Mouse (Mus musculus): Measurements from ENCODE around the gene Popdc2. TPM values are rescaled to one million over a fixed set of nuclear protein-coding genes. Genes with fewer than 3 reads are reported as not detected.
A peak's percentile ranks its signal among the peaks of the same experiment; 100 is the strongest.

The Popdc2 gene
- polyA plus RNA-seq, 1 experiment from 2014 or later: 298 TPM

DNA sequence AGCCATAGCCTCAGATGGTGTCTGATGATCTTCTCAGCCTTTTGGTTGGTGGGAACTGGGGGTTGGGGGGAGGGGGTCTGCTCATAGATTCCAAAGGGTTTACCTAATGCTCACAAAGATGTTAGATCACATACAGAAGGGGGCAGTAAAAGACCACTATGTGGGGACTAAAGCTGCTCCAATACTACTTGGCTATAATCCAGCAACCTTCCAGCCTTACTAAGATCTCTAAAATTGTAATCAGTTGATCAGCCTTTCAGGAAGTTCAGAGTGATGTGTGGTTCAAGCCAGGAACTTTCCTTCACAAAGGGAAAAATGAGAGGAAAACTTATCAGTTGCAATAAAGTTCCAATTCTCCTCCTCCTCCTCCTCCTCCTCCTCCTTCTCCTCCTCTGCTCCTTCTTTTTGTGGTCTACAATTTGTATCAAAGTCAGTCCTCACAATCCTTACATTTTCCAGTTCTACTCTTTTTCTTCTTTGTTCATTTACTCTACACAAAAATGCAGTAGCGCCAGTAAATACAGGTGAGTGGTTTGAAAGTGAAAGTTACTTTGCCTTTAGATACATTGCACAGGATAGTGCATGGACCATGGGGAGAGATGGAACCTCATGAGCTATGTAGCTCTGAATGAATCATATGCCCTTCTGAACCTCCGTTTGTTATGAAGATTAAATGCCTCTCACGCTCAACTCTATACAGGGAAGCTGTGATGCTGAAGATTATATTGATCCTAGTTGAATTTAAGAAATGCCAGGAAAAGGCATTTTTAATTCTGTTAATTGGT, 16.9 kb upstream of the Popdc2 start:
- H3K4me3 ChIP-seq: no peak overlapping the region
- WGBS: 58% methylated on average over 3 of the region's 3 CpGs

DNA sequence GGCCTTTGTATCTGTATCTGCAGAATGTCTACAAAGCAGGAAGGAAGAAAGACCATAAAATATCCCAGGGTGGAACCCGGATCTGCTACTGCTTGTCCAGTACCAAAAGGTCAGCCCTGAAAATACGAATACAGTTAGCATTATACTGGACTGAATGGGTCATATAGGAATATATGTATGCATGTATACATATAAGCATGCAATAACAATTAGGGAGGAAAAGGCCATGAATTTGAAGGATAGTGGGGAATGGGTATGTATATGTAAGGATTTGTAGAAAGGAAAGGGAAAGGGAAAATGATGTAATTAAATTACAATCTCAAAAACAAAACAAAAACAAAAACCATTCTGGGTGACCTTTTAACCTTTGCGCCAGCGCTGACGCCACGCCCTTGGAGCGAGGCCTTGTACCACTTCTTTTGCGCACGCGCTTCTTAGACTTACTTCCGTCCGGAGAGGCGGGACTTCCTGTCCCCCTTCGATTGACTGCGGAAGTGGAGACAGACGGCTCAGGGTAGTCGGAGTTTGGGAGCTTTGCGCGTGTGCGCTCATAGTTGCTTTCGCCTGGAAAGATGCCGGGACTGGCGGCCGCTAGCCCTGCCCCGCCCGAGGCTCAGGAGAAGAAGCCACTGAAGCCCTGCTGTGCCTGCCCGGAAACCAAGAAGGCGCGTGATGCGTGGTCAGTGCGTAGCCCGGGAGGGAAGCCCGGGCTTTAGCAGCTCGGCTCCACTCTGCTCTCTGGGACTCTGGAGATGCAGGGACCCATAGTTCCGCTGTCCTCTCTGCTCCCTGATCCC, 15.3 kb upstream of the Popdc2 start, which contains the start of the genes Cox17 and Gm21987:
Gene Cox17, plus strand, starts transcription at position 463 of the 797 bp plus-strand sequence.
Gene Gm21987, plus strand, starts transcription at position 512 of the 797 bp plus-strand sequence.
- H3K36me3 ChIP-seq: peaks cover 29% of the 10 kb centered on the region
- WGBS: 2% methylated on average over 35 of the region's 35 CpGs

More for the DNA sequence above, 16.9 kb upstream of the Popdc2 start:
- H3K4me2 ChIP-seq: peak overlapping the region; percentile 12; the same call in 1 of the 2 replicates
- H3K9ac ChIP-seq: peak overlapping the region; percentile 33; the same call in 1 of the 2 replicates
- H3K4me1 ChIP-seq: peaks cover 54% of the 10 kb centered on the region
- 0 out of 2 replicates have a peak overlapping the region, but pooled peaks have one; percentile 10 for H3K27ac ChIP-seq (replicated peaks)
- no peak for ATAC-seq (ENCODE audit: extremely low read depth, insufficient number of reproducible peaks, low FRiP score, low TSS enrichment)
- 0 out of 2 replicates have a peak, but pooled peaks cover 4% of the 10 kb centered on the region for H3K9me3 ChIP-seq
- H3K36me3 ChIP-seq: peaks cover 13% of the 10 kb centered on the region
- H3K27me3 ChIP-seq (replicated peaks): no peaks in the 10 kb centered on the region

DNA sequence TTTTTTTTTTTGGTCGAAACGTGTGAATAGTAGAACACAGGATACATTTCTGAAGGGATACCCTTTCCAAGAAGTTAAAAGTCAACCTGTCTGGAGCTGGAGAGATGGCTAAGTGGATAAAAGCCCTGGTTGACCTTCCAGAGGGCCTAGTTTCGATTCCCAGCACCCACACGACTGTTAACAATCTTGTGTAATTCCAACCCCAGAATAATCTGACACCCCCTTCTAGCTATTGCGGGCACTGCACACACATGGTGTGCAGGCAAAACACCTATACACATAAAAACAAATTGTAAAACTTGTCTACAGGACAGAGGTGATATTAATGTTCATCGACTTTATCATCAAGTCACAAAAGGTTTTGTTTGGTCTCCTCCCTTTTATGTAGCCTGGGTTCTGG, 14.4 kb upstream of the Popdc2 start:
- Histone ChIP-seq H3K27me3 (replicated peaks) (no peaks in the 10 kb centered on the region), H3K4me3 (peak overlapping the region; percentile 84), H3K4me1 (peaks cover 69% of the 10 kb centered on the region), H3K4me2 (peak overlapping the region; percentile 80), H3K27ac (replicated peaks) (peak overlapping the region; percentile 95), H3K9ac (peak overlapping the region; percentile 96), H3K36me3 (peaks cover 35% of the 10 kb centered on the region), H3K9me3 (no peaks in the 10 kb centered on the region)
- 49% methylated on average over 6 of the region's 6 CpGs for WGBS
- no peak for ATAC-seq (ENCODE audit: extremely low read depth, insufficient number of reproducible peaks, low FRiP score, low TSS enrichment)

More for the DNA sequence above, 15.3 kb upstream of the Popdc2 start, which contains the start of the genes Cox17 and Gm21987:
- H3K9me3 ChIP-seq: no peaks in the 10 kb centered on the region
- H3K27ac ChIP-seq (replicated peaks): peak within 1 kb of the TSS; percentile 95
- peak within 1 kb of the TSS; percentile 84 for H3K4me3 ChIP-seq
- H3K9ac ChIP-seq: peak within 1 kb of the TSS; percentile 96
- no peaks in the 10 kb centered on the region for H3K27me3 ChIP-seq (replicated peaks)
- peak; percentile 79 for ATAC-seq (ENCODE audit: extremely low read depth, insufficient number of reproducible peaks, low FRiP score, low TSS enrichment)
- peak within 1 kb of the TSS; percentile 80 for H3K4me2 ChIP-seq
- peaks cover 65% of the 10 kb centered on the region for H3K4me1 ChIP-seq

DNA sequence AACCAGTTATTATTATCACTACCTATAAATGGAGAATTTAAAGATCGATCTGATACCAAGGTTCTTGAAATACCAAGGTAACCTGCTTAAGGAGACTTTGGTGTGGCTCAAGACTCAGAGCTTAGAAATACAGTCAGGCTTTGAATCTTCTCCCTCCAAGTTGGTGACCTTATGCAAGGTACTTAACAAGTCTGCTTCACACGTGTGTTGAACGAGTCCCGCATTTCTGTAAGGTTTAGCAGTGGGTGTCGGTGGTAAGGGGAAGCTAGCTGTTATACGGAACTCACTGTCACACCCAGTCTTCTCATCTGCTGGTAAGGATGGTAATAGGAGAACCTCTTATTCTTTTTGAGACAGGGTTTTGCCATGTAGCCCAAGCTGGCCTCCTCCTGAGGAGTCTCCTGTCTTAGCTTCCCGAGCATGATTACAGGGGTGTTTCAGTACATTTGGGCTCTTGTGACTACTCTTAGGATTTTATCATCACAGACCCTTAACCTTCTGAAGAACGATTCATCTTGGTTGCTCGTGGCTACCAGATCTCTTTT, 13.7 kb upstream of the Popdc2 start:
- Histone ChIP-seq H3K27me3 (replicated peaks) (no peaks in the 10 kb centered on the region), H3K9me3 (no peaks in the 10 kb centered on the region), H3K4me2 (peak overlapping the region; percentile 80), H3K4me1 (peaks cover 72% of the 10 kb centered on the region), H3K4me3 (peak overlapping the region; percentile 84), H3K36me3 (peaks cover 35% of the 10 kb centered on the region), H3K9ac (peak overlapping the region; percentile 34), H3K27ac (replicated peaks) (no peak overlapping the region)
- no peak for ATAC-seq (ENCODE audit: extremely low read depth, insufficient number of reproducible peaks, low FRiP score, low TSS enrichment)
- 62% methylated on average over 9 of the region's 9 CpGs for WGBS

DNA sequence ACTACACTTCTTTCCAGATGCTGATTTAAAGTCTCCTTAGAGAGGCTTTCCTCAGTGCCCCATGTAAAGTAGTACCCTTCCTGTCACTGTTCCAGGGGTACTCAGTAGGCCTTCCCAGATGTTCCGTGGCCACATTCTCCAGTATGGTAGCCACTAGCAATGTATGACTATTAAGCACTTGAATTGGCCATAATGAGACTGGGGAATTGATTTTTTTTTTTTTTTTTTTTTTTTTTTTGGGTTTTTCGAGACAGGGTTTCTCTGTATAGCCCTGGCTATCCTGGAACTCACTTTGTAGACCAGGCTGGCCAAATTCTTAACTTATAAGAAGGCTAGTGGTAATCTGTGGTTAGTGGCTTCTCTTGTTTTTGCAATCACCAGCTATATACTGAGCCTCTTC, 12.1 kb upstream of the Popdc2 start:
- 88% methylated on average over 2 of the region's 2 CpGs for WGBS
- no peak for ATAC-seq (ENCODE audit: extremely low read depth, insufficient number of reproducible peaks, low FRiP score, low TSS enrichment)
- H3K27ac ChIP-seq (replicated peaks): peak overlapping the region; percentile 89
- H3K4me2 ChIP-seq: peak overlapping the region; percentile 44; the same call in 1 of the 2 replicates
- no peaks in the 10 kb centered on the region for H3K27me3 ChIP-seq (replicated peaks)
- peaks cover 44% of the 10 kb centered on the region for H3K36me3 ChIP-seq
- H3K9ac ChIP-seq: 0 out of 2 replicates have a peak overlapping the region, but pooled peaks have one; percentile 40
- peaks cover 82% of the 10 kb centered on the region for H3K4me1 ChIP-seq
- H3K9me3 ChIP-seq: no peaks in the 10 kb centered on the region
- 0 out of 2 replicates have a peak overlapping the region, but pooled peaks have one; percentile 13 for H3K4me3 ChIP-seq

DNA sequence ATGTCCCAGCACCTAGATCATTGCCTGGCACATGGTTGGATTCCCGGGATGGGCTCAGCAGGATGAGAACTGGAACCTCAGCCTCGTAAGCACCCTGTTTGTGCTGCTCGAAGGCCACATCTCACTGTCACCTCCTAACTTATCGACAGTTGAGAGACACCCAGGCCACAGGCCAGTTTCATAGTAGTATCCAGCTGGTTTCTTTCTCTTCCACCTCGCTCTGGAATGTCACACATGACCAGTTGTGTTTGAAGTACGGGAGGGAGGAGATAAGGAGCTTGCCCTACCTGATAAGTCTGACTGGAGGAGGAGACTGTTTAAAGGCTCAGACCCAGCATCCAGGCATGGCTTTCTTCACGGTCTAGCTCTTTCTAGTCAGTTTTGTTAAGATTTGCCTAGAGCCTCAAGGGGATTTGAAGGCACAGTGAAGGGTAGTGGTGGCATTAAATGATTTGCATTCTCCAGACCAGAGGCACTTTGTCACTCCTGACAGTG, 11.6 kb upstream of the Popdc2 start:
- peaks cover 44% of the 10 kb centered on the region for H3K36me3 ChIP-seq
- peak overlapping the region; percentile 89 for H3K27ac ChIP-seq (replicated peaks)
- peak; percentile 61; the same call in 1 of the 2 replicates for ATAC-seq (ENCODE audit: extremely low read depth, insufficient number of reproducible peaks, low FRiP score, low TSS enrichment)
- peak overlapping the region; percentile 13; the same call in 1 of the 2 replicates for H3K4me3 ChIP-seq
- H3K4me1 ChIP-seq: peaks cover 77% of the 10 kb centered on the region
- 12% methylated on average over 7 of the region's 7 CpGs for WGBS
- H3K9ac ChIP-seq: peak overlapping the region; percentile 67; the same call in 1 of the 2 replicates
- peak overlapping the region; percentile 44 for H3K4me2 ChIP-seq
- H3K27me3 ChIP-seq (replicated peaks): no peaks in the 10 kb centered on the region
- H3K9me3 ChIP-seq: no peaks in the 10 kb centered on the region

DNA sequence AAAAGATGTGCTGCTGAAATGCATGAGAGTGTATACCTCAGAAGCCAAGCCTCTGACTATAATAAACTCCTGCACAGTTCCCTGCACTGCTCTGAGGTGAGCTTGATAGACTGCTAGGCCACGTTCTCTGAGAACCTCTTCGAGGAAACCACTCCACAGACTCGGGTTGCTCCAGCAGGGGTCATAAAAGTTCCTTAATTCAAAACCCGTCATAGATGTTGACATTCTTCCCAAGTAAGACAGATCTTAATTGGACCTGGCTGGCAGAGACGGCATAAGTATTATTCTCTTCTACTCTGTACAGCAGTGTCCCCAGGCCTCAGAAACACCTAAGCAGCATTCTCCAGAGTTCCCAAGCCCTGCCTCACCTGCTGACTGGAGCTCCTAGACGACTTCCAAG, 11.1 kb upstream of the Popdc2 start:
- H3K4me2 ChIP-seq: peak overlapping the region; percentile 44
- H3K4me1 ChIP-seq: peaks cover 74% of the 10 kb centered on the region
- peak overlapping the region; percentile 3; the same call in 1 of the 2 replicates for H3K4me3 ChIP-seq
- peaks cover 44% of the 10 kb centered on the region for H3K36me3 ChIP-seq
- peak overlapping the region; percentile 67 for H3K9ac ChIP-seq
- peak overlapping the region; percentile 89 for H3K27ac ChIP-seq (replicated peaks)
- H3K9me3 ChIP-seq: no peaks in the 10 kb centered on the region
- WGBS: 26% methylated on average over 6 of the region's 6 CpGs
- H3K27me3 ChIP-seq (replicated peaks): no peaks in the 10 kb centered on the region
- ATAC-seq (ENCODE audit: extremely low read depth, insufficient number of reproducible peaks, low FRiP score, low TSS enrichment): no peak

DNA sequence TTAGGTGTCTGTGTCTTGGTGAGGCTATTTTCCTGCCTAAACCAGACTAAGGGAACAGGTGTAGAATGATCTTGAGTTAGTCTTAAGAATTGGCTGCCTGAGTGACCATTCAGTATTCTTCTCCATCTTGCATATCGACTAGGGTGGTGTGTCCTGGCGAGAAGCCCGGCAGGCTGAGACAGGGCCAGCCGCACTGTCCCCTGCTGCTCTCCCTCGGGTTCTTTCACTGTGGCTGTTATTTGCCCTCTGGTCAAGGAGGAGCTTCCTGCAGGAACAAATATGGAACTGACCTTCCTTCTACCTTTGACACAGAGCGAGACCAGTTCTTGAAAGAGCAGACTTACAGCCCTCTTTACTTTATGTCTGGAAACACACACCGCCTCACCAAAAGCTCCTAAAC, 10.0 kb upstream of the Popdc2 start:
- peaks cover 75% of the 10 kb centered on the region for H3K4me1 ChIP-seq

DNA sequence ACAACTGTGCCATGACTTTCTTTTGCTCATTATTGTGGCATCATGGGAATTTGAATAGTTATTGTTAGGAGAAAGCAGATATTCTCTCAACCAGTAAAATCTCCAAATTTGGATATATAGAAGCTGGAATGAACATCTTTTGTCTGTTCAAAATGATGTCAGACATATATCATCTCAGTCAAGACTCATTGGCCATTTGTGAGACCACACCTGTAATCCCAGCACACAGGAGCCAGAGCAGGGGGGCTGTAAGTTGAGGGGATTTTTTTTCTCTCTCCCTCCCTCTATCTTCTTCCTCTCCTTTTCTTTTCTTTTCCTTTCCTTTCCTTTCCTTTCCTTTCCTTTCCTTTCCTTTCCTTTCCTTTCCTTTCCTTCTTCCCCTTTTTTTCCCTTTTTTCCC, 9.2 kb upstream of the Popdc2 start:
- Histone ChIP-seq H3K4me1 (peaks cover 70% of the 10 kb centered on the region), H3K27ac (replicated peaks) (no peak overlapping the region), H3K4me2 (no peak overlapping the region), H3K36me3 (peaks cover 57% of the 10 kb centered on the region), H3K9ac (no peak overlapping the region), H3K9me3 (no peaks in the 10 kb centered on the region), H3K27me3 (replicated peaks) (no peaks in the 10 kb centered on the region), H3K4me3 (no peak overlapping the region)
- ATAC-seq (ENCODE audit: extremely low read depth, insufficient number of reproducible peaks, low FRiP score, low TSS enrichment): no peak

More for the DNA sequence above, 10.0 kb upstream of the Popdc2 start:
- Histone ChIP-seq H3K4me2 (peak overlapping the region; percentile 44), H3K9me3 (no peaks in the 10 kb centered on the region), H3K4me3 (no peak overlapping the region), H3K36me3 (peaks cover 50% of the 10 kb centered on the region), H3K9ac (peak overlapping the region; percentile 67), H3K27ac (replicated peaks) (peak overlapping the region; percentile 89), H3K27me3 (replicated peaks) (no peaks in the 10 kb centered on the region)
- WGBS: 50% methylated on average over 7 of the region's 7 CpGs
- ATAC-seq (ENCODE audit: extremely low read depth, insufficient number of reproducible peaks, low FRiP score, low TSS enrichment): no peak

DNA sequence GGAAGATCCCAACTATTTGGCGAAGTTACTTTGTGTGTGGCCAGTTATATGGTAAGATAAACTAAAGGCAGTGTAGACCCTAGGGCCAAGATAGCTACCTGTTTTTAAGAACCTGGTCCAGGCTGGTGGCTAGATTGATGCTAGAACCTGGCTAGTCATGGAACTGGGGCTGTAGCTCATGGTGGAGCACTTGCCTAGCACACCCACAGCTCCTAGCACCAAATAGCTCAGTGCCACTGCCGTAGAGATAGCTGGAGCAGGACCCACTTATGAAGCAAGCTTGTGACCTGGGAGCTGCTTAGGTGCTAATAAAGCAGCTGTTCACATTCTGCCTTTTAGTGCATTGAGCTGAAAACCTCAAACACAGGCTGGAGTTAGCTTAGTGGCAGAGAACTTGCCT, 8.4 kb upstream of the Popdc2 start:
- H3K4me1 ChIP-seq: peaks cover 62% of the 10 kb centered on the region
- 0 out of 2 replicates have a peak overlapping the region, but pooled peaks have one; percentile 21 for H3K27ac ChIP-seq (replicated peaks)
- H3K4me3 ChIP-seq: no peak overlapping the region
- no peak overlapping the region for H3K9ac ChIP-seq
- H3K36me3 ChIP-seq: peaks cover 60% of the 10 kb centered on the region
- ATAC-seq (ENCODE audit: extremely low read depth, insufficient number of reproducible peaks, low FRiP score, low TSS enrichment): no peak
- H3K4me2 ChIP-seq: no peak overlapping the region
- WGBS: 64% methylated on average over 2 of the region's 2 CpGs
- H3K27me3 ChIP-seq (replicated peaks): no peaks in the 10 kb centered on the region
- H3K9me3 ChIP-seq: no peaks in the 10 kb centered on the region
